Mouse (Mus musculus): ENCODE measurements around the gene Prss3.
"Not testable (repeated sequence)": the region's sequence is repeated elsewhere in the genome, so short reads cannot be mapped to it uniquely, and the experiment has no call there.

Prss3 gene

DNA sequence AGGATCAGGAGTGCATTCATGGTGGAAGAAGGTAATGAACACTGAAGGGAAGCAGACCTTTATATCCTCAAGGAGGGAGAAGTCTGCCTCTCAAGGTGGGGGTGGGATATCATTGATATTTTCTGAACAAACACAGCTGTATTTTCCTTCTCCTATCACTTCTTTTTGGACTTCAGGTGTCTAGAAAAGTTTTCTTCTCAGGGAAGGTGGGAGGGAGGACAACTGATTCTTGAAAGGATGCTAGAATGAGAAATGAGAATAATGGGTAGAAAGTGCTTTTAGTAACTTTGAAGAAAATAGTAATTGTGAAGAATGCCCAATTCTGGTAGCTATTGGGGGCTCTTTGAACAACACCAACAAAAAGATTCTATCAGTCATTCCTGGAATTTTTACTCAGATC is at the start of gene Prss3:
Gene Prss3 (minus strand): TSS at position 101 of the 400 bp plus-strand sequence.
- not testable (repeated sequence) for DNase-seq (ENCODE audit: low spot score)

DNA sequence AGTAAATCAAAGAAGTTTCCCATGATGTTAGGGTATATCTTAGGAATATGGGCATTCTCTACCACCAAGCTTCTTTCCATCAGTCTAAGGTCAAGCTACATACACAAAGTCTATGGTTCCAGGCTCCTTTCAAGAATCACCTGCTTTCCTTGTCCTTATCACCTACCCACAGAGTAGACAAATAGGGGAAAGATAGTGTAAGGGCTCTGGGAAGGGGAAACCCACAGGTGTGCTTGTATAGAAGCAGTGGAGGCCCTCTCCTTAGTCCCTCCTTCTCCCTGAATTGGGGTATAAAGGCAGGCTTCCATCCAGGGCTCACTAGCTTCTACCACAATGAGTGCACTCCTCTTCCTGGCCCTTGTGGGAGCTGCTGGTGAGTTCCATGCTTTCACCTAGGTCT is 14.6 kb upstream of the Prss3 start, which contains the start of gene Gm5771:
Gene Gm5771 (plus strand): TSS at position 301 of the 400 bp plus-strand sequence.
- DNase-seq (ENCODE audit: low spot score), result not testable (repeated sequence)

DNA sequence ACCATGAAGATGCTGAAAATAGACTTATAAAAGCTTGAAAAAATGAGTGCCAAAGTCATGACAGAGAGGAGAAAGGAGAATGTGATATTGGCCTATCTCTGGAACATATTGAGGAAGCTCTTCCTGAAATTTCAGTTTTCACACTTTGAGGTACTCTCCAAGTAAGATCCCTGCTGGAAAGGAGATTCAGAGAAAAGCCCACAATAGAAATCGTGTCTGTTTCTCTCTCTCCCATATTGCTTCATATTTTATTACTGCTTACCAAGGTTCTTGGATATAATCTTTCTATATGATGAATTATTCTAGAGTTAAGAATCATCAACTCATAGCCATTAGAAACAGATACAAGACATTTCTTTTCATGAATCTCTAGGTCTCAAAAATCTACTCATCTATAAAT is 14.2 kb upstream of the Prss3 start:
- not testable (repeated sequence) for DNase-seq (ENCODE audit: low spot score)

DNA sequence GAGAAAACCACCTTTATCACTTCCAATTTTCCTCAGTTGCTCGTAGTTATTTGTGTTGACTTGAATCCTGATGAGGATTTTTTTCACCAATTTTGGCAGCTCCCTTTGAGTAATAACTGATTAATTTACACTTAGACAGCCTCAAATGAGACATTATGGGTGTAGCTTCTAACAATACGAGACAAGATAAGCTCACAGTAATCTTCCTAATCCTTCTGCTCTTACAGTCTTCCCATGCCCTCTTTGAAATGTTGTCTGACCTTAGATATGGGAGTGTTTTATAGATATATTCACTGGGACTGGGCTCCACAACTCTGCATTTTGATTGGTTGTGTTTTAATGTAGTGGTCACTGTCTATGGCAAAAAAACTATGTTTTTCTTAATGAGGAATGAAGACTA is 9.3 kb upstream of the Prss3 start:
- no peak for DNase-seq (ENCODE audit: low spot score)

GRCm38 (mm10) chr6:41373772-41374171 is 3.7 kb downstream of the Prss3 start:
- not testable (repeated sequence) for DNase-seq (ENCODE audit: low spot score)

DNA sequence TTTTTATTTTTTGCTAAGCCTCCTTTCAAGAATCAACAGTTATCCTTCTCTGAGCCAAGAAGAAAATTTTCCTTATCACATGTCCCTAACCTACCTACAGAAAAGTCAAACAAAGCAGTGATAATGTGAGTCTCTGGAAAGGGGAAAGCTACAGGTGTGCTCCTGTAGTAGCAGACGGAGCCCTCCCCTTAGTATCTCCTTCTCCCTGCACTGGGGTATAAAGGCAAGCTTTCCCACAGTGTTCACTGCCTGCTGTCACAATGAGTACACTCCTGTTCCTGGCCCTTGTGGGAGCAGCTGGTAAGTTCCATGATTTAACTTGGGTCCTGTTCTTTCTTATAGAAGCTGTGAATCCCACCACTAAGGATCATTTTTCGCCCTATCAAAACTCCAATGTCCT is 23.5 kb downstream of the Prss3 start, which contains the start of gene Try10:
Gene Try10 (plus strand): TSS at position 174 of the 400 bp plus-strand sequence.
- no peak for DNase-seq (ENCODE audit: low spot score)

All from testis, postnatal 14 days (tissue).